Mouse (Mus musculus): ENCODE results near the gene Nags. TPM values are rescaled to one million over a fixed set of nuclear protein-coding genes. Genes with fewer than 3 reads are reported as not detected.

The Nags gene
- polyA plus RNA-seq, 1 experiment from 2014 or later = 8.8 TPM

GRCm38 (mm10) chr11:102190848-102191247 is 45.5 kb downstream of the Nags start:
- Histone ChIP-seq H3K4me3 (peak overlapping the region; percentile 68), H3K27me3 (replicated peaks) (no peaks in the 10 kb centered on the region), H3K9me3 (replicated peaks) (no peaks in the 10 kb centered on the region), H3K9ac (peak overlapping the region; percentile 72), H3K36me3 (peaks cover 38% of the 10 kb centered on the region), H3K4me1 (peaks cover 39% of the 10 kb centered on the region), H3K4me2 (peak overlapping the region; percentile 95), H3K27ac (peak overlapping the region; percentile 72)
- 20% methylated on average over 4 of the region's 4 CpGs for WGBS (ENCODE audit: insufficient replicate concordance)
- no peak for ATAC-seq

- no peak overlapping the region for H3K27ac ChIP-seq
- no peak for ATAC-seq
- 77% methylated on average over 9 of the region's 9 CpGs for WGBS (ENCODE audit: insufficient replicate concordance)
- H3K36me3 ChIP-seq = peaks cover 65% of the 10 kb centered on the region
- no peaks in the 10 kb centered on the region for H3K9me3 ChIP-seq (replicated peaks)
- no peak overlapping the region for H3K4me2 ChIP-seq
- no peak overlapping the region for H3K9ac ChIP-seq
- H3K27me3 ChIP-seq (replicated peaks) = no peaks in the 10 kb centered on the region
- H3K4me3 ChIP-seq = no peak overlapping the region
- peaks cover 39% of the 10 kb centered on the region for H3K4me1 ChIP-seq
These were observed 48.5 kb downstream of the Nags start for GRCm38 (mm10) chr11:102193657-102194440.

- peaks cover 15% of the 10 kb centered on the region for H3K4me1 ChIP-seq
- WGBS (ENCODE audit: insufficient replicate concordance) = 56% methylated on average over 21 of the region's 21 CpGs
- H3K27ac ChIP-seq = no peak overlapping the region
- 0 out of 2 replicates have a peak overlapping the region, but pooled peaks have one; percentile 12 for H3K4me2 ChIP-seq
- ATAC-seq = peak; percentile 45
- no peaks in the 10 kb centered on the region for H3K9me3 ChIP-seq (replicated peaks)
- H3K9ac ChIP-seq = no peak overlapping the region
- H3K36me3 ChIP-seq = peaks cover 87% of the 10 kb centered on the region
- H3K27me3 ChIP-seq (replicated peaks) = no peaks in the 10 kb centered on the region
- H3K4me3 ChIP-seq = no peak overlapping the region
These were observed 50.9 kb downstream of the Nags start for GRCm38 (mm10) chr11:102196018-102196797.

GRCm38 (mm10) chr11:102198245-102198644 is 52.9 kb downstream of the Nags start:
- Histone ChIP-seq H3K36me3 (peaks cover 90% of the 10 kb centered on the region), H3K9ac (no peak overlapping the region), H3K27me3 (replicated peaks) (no peaks in the 10 kb centered on the region), H3K9me3 (replicated peaks) (no peaks in the 10 kb centered on the region), H3K4me3 (no peak overlapping the region), H3K27ac (no peak overlapping the region), H3K4me2 (no peak overlapping the region), H3K4me1 (peaks cover 13% of the 10 kb centered on the region)
- ATAC-seq = no peak
- WGBS (ENCODE audit: insufficient replicate concordance) = 54% methylated on average over 6 of the region's 6 CpGs

Other genes starting within 250 kb of the Nags start
- gene Sost, start 178.5 kb upstream of the Nags start, polyA plus RNA-seq (2016; fragmentation: Nextera tagmentation; extraction: Ambion mirVana) = 0.10 TPM in 2 replicates
- not detected in 2 replicates for gene Cfap97d1, start 161.2 kb upstream of the Nags start, polyA plus RNA-seq (2016; fragmentation: Nextera tagmentation; extraction: Ambion mirVana)
- gene Dusp3, start 158.5 kb upstream of the Nags start, polyA plus RNA-seq (2016; fragmentation: Nextera tagmentation; extraction: Ambion mirVana) = 12.9 and 13.4 TPM in 2 replicates
- gene Mpp3, start 117.1 kb upstream of the Nags start, polyA plus RNA-seq (2016; fragmentation: Nextera tagmentation; extraction: Ambion mirVana) = 0.66 and 0.85 TPM in 2 replicates
- gene Cd300lg, start 104.0 kb upstream of the Nags start, polyA plus RNA-seq (2016; fragmentation: Nextera tagmentation; extraction: Ambion mirVana) = 0.50 and 0.51 TPM in 2 replicates
- gene Mpp2, start 57.0 kb upstream of the Nags start, polyA plus RNA-seq (2016; fragmentation: Nextera tagmentation; extraction: Ambion mirVana) = 15.1 and 16.7 TPM in 2 replicates
- not detected in 2 replicates for gene Ppy, start 44.2 kb upstream of the Nags start, polyA plus RNA-seq (2016; fragmentation: Nextera tagmentation; extraction: Ambion mirVana)
- gene Pyy, start 37.7 kb upstream of the Nags start, polyA plus RNA-seq (2016; fragmentation: Nextera tagmentation; extraction: Ambion mirVana) = 0.32 TPM in 1 of 2 replicates, not detected in the other
- gene Tmem101, start 10.9 kb downstream of the Nags start, polyA plus RNA-seq (2016; fragmentation: Nextera tagmentation; extraction: Ambion mirVana) = 16.3 TPM in 2 replicates
- 84.3 and 85.8 TPM in 2 replicates for gene Lsm12, start 39.8 kb downstream of the Nags start, polyA plus RNA-seq (2016; fragmentation: Nextera tagmentation; extraction: Ambion mirVana)
- 18.0 and 19.7 TPM in 2 replicates for gene G6pc3, start 44.1 kb downstream of the Nags start, polyA plus RNA-seq (2016; fragmentation: Nextera tagmentation; extraction: Ambion mirVana)
- gene Hdac5, start 84.7 kb downstream of the Nags start, polyA plus RNA-seq (2016; fragmentation: Nextera tagmentation; extraction: Ambion mirVana) = 21.7 and 23.1 TPM in 2 replicates
- gene BC030867, start 103.4 kb downstream of the Nags start, polyA plus RNA-seq (2016; fragmentation: Nextera tagmentation; extraction: Ambion mirVana) = 19.5 and 19.7 TPM in 2 replicates
- 0.05 TPM in 1 of 2 replicates, not detected in the other for gene Asb16, start 123.2 kb downstream of the Nags start, polyA plus RNA-seq (2016; fragmentation: Nextera tagmentation; extraction: Ambion mirVana)
- 28.4 and 28.9 TPM in 2 replicates for gene Tmub2, start 139.4 kb downstream of the Nags start, polyA plus RNA-seq (2016; fragmentation: Nextera tagmentation; extraction: Ambion mirVana)
- gene Atxn7l3, start 151.1 kb downstream of the Nags start, polyA plus RNA-seq (2016; fragmentation: Nextera tagmentation; extraction: Ambion mirVana) = 7.3 and 7.5 TPM in 2 replicates
- 97.2 and 98.8 TPM in 2 replicates for gene Ubtf, start 174.2 kb downstream of the Nags start, polyA plus RNA-seq (2016; fragmentation: Nextera tagmentation; extraction: Ambion mirVana)
- gene Slc4a1, start 220.7 kb downstream of the Nags start, polyA plus RNA-seq (2016; fragmentation: Nextera tagmentation; extraction: Ambion mirVana) = 913 and 972 TPM in 2 replicates
- gene Rundc3a, start 247.9 kb downstream of the Nags start, polyA plus RNA-seq (2016; fragmentation: Nextera tagmentation; extraction: Ambion mirVana) = 1.9 and 2.1 TPM in 2 replicates